ENCODE assay signal across 16 mouse cellular contexts in the genomic region with DNA sequence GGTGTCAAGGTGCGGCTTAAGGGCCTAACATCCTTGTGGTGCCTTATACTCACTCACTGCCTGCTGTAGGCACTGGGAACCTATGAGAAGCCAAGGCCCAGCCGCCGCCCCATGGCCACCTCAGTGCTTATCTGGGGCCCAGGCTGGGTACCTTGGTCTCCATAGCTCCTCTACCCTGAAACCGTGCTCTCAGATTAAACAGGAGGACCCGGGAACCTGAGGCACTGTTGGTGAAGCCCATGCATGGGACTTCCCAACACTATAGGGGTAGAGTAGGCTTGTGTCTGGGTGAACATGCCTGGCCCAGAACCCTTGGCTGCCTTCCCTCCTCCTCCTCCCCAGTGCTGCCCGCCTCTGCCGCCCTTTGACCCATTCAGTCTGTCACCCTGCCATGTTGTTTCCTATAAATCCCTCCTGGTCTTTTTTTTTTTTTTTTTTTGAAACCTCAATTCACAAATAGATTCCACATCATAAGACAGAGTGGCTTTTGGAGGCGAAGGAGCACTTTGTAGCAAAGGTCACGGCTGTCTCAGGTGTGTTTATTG.
A peak's percentile ranks its signal among the peaks of the same experiment; 100 is the strongest.
DNase-seq lines count a peak whose midpoint lies in the region; ATAC-seq and TF ChIP-seq lines count a peak whose summit lies in the region.
"Had no signal": no experiment of that assay in that cellular context is flagged by ENCODE, and none has a peak within 500 bp of the region (broad histone marks: within the 10 kb centered on the region; RNA-seq: fewer than 3 reads in every experiment).

No protein-coding gene starts in this region.

- no peak for TF ChIP-seq CTCF in lung, adult 2 months (IDR thresholded peaks at IDR 0.05; ENCODE audit: insufficient read depth, low read length)

- no peak overlapping the region for H3K4me2 ChIP-seq in lung, embryonic 15.5 days
- H3K4me2 ChIP-seq in liver, embryonic 12.5 days, result no peak overlapping the region
- H3K4me2 ChIP-seq in forebrain, embryonic 16.5 days (ENCODE audit: low read length), result no peak overlapping the region
- H3K4me2 ChIP-seq: midbrain, embryonic 15.5 days had no signal

- peaks cover 30% of the 10 kb centered on the region for H3K4me1 ChIP-seq in lung, embryonic 15.5 days
- peaks cover 3% of the 10 kb centered on the region; the same call in 1 of the 2 replicates for H3K4me1 ChIP-seq in lung, adult 2 months (ENCODE audit: control insufficient read depth, insufficient read depth, low read length)
- H3K4me1 ChIP-seq in liver, embryonic 12.5 days, result peaks cover 45% of the 10 kb centered on the region
- H3K4me1 ChIP-seq in forebrain, embryonic 16.5 days (replicated peaks; ENCODE audit: control insufficient read depth, insufficient read depth, low read length), result no peaks in the 10 kb centered on the region
- H3K4me1 ChIP-seq: midbrain, embryonic 15.5 days had no signal

- 86% methylated on average over 9 of the region's 9 CpGs for WGBS in lung, embryonic 15.5 days
- WGBS in lung, adult 2 months, result 88% methylated on average over 9 of the region's 9 CpGs
- 74% methylated on average over 9 of the region's 9 CpGs for WGBS in liver, embryonic 12.5 days (ENCODE audit: insufficient replicate concordance)
- 96% methylated on average over 9 of the region's 9 CpGs for WGBS in forebrain, embryonic 16.5 days

- H3K4me3 ChIP-seq in lung, embryonic 15.5 days, result no peak overlapping the region
- H3K4me3 ChIP-seq in lung, adult 2 months (replicated peaks; ENCODE audit: extremely low read depth, low read depth, low read length), result no peak overlapping the region
- H3K4me3 ChIP-seq in liver, embryonic 12.5 days, result no peak overlapping the region
- no peak overlapping the region for H3K4me3 ChIP-seq in forebrain, embryonic 16.5 days (replicated peaks; ENCODE audit: low read length)
- H3K4me3 ChIP-seq: midbrain, embryonic 15.5 days had no signal

- 0 out of 2 replicates have a peak overlapping the region, but pooled peaks have one; percentile 11 for H3K27ac ChIP-seq in lung, embryonic 15.5 days
- no peak overlapping the region for H3K27ac ChIP-seq in liver, embryonic 12.5 days
- no peak overlapping the region for H3K27ac ChIP-seq in forebrain, embryonic 16.5 days (ENCODE audit: low read length)
- H3K27ac ChIP-seq: midbrain, embryonic 15.5 days had no signal

- H3K9me3 ChIP-seq in lung, embryonic 15.5 days, result no peaks in the 10 kb centered on the region
- H3K9me3 ChIP-seq in liver, embryonic 12.5 days (replicated peaks), result no peaks in the 10 kb centered on the region
- H3K9me3 ChIP-seq in forebrain, embryonic 16.5 days (ENCODE audit: control insufficient read depth, low read length), result no peaks in the 10 kb centered on the region
- H3K9me3 ChIP-seq: midbrain, embryonic 15.5 days had no signal

- peak; percentile 92 for DNase-seq in heart, adult 11 months
- DNase-seq in heart, postnatal 14 days, result no peak
- DNase-seq in lung, adult 2 months, result no peak
- no peak for DNase-seq in thymus, adult 18-20 months
- no peak for DNase-seq in gastrocnemius, postnatal 4 days (ENCODE audit: low spot score in 2 of 2)
- DNase-seq: adrenal gland, adult 8-10 months; cerebellum, postnatal 10 days; heart, postnatal 4 days; kidney, adult 11 months; left cerebral cortex, postnatal 4 days; right cerebral cortex, postnatal 4 days; thymus, postnatal 4 days had no signal

- ATAC-seq in lung, embryonic 15.5 days (ENCODE audit: borderline replicate concordance, extremely low read depth, low FRiP score, low TSS enrichment), result no peak
- 0 out of 2 replicates have a peak, but pooled peaks have one; percentile 13 for ATAC-seq in liver, embryonic 12.5 days
- ATAC-seq in forebrain, embryonic 16.5 days, result no peak
- ATAC-seq: midbrain, embryonic 15.5 days had no signal

- no peak for TF ChIP-seq POLR2A in lung, adult 2 months (IDR thresholded peaks at IDR 0.05; ENCODE audit: borderline replicate concordance, extremely low read depth, low read depth, low read length)

- H3K9ac ChIP-seq in lung, embryonic 15.5 days, result no peak overlapping the region
- H3K9ac ChIP-seq in liver, embryonic 12.5 days, result no peak overlapping the region; the same call in 1 of the 2 replicates
- H3K9ac ChIP-seq in forebrain, embryonic 16.5 days (replicated peaks; ENCODE audit: low read depth, low read length), result no peak overlapping the region
- H3K9ac ChIP-seq: midbrain, embryonic 15.5 days had no signal

- intact Hi-C loops in heart, postnatal 14 days (cut with DNase I), result no loop called here

- no peaks in the 10 kb centered on the region for H3K27me3 ChIP-seq in lung, embryonic 15.5 days
- 0 out of 2 replicates have a peak, but pooled peaks cover 3% of the 10 kb centered on the region for H3K27me3 ChIP-seq in liver, embryonic 12.5 days (replicated peaks)
- H3K27me3 ChIP-seq in forebrain, embryonic 16.5 days (replicated peaks; ENCODE audit: control insufficient read depth, insufficient read depth, low read length), result no peaks in the 10 kb centered on the region
- H3K27me3 ChIP-seq: midbrain, embryonic 15.5 days had no signal

- H3K36me3 ChIP-seq in lung, embryonic 15.5 days, result no peaks in the 10 kb centered on the region
- no peaks in the 10 kb centered on the region for H3K36me3 ChIP-seq in liver, embryonic 12.5 days
- H3K36me3 ChIP-seq in forebrain, embryonic 16.5 days (ENCODE audit: control insufficient read depth, insufficient read depth), result no peaks in the 10 kb centered on the region
- H3K36me3 ChIP-seq: midbrain, embryonic 15.5 days had no signal
